Mouse (Mus musculus) liver, postnatal 0 days (tissue): ENCODE results near the gene Gipc3. TPM values are rescaled to one million over a fixed set of nuclear protein-coding genes. Genes with fewer than 3 reads are reported as not detected.

Experiments
- ATAC-seq: fragments of 200-750 bp; cut with Nextera tagmentation; 2 replicates; pipeline ENCODE4 v1.8.0; 2017; ENCODE audit warnings: mild to moderate bottlenecking, moderate library complexity
- DNase-seq: peaks from one replicate; pipeline ENCODE4 v3.0.0-alpha.2; 2016
- H3K27ac ChIP-seq: fragments of 300-500 bp; sonication (generic); 2 replicates; pipeline ENCODE4 v1.5.1; 2014; ENCODE audit warnings: antibody characterized with exemption, moderate library complexity, mild to moderate bottlenecking, low read depth
- H3K27me3 ChIP-seq: fragments of 300-500 bp; sonication (generic); 2 replicates; pipeline ENCODE4 v1.6.1; 2014; ENCODE audit warnings: low read length, control low read depth, mixed read lengths; ENCODE audit not compliant: insufficient read depth
- H3K36me3 ChIP-seq: fragments of 300-500 bp; sonication (generic); replicated peaks from 2 replicates; pipeline ENCODE4 v1.6.1; 2014; ENCODE audit warnings: mild to moderate bottlenecking, control low read depth, low read length, moderate library complexity, mixed read lengths; ENCODE audit not compliant: insufficient read depth
- H3K4me1 ChIP-seq: fragments of 300-500 bp; sonication (generic); 2 replicates; pipeline ENCODE4 v1.6.1; 2014; ENCODE audit warnings: antibody characterized with exemption, mild to moderate bottlenecking, control low read depth; ENCODE audit not compliant: insufficient read depth
- H3K4me2 ChIP-seq: fragments of 300-500 bp; sonication (generic); 2 replicates; pipeline ENCODE4 v1.6.1; 2014; ENCODE audit warnings: low read depth, mild to moderate bottlenecking, low read length, moderate library complexity, mixed read lengths
- H3K4me3 ChIP-seq: fragments of 300-500 bp; sonication (generic); 2 replicates; pipeline ENCODE4 v1.5.1; 2014; ENCODE audit warnings: low read depth, low read length
- H3K9ac ChIP-seq: fragments of 300-500 bp; sonication (generic); replicated peaks from 2 replicates; pipeline ENCODE4 v1.6.1; 2014; ENCODE audit warnings: mild to moderate bottlenecking, moderate library complexity
- H3K9me3 ChIP-seq: fragments of 300-500 bp; sonication (generic); 2 replicates; pipeline ENCODE4 v1.6.1; 2016; ENCODE audit warnings: mild to moderate bottlenecking, control low read depth, low read length, mixed read lengths
- CTCF ChIP-seq: sonication (generic); IDR thresholded peaks from 2 replicates; pipeline ENCODE4 v1.5.1; 2016; ENCODE audit warnings: antibody characterized with exemption, low read depth
- EP300 ChIP-seq: IDR thresholded peaks from 2 replicates; pipeline ENCODE4 v1.6.1; 2016; ENCODE audit warnings: antibody characterized with exemption, low read depth, mild to moderate bottlenecking
- WGBS: fragments of 180-500 bp; shearing (Covaris S2); extraction: QIAGEN DNeasy Blood & Tissue Kit; methylation state at CpG from one replicate; pipeline ENCODE4 v1.1.7; 2014; ENCODE audit not compliant: insufficient replicate concordance; 5-methylcytosine and 5-hydroxymethylcytosine counted together
- polyA plus RNA-seq: library from polyadenylated mRNA; unstranded; fragments of >200 nt; fragmentation: Nextera tagmentation; extraction: Ambion mirVana; gene quantifications from 2 replicates; pipeline ENCODE4 v1.2.1, GENCODE M21; 2015

Gene Gipc3
- polyA plus RNA-seq, 1 experiment from 2014 or later, result 0.02 TPM

DNA sequence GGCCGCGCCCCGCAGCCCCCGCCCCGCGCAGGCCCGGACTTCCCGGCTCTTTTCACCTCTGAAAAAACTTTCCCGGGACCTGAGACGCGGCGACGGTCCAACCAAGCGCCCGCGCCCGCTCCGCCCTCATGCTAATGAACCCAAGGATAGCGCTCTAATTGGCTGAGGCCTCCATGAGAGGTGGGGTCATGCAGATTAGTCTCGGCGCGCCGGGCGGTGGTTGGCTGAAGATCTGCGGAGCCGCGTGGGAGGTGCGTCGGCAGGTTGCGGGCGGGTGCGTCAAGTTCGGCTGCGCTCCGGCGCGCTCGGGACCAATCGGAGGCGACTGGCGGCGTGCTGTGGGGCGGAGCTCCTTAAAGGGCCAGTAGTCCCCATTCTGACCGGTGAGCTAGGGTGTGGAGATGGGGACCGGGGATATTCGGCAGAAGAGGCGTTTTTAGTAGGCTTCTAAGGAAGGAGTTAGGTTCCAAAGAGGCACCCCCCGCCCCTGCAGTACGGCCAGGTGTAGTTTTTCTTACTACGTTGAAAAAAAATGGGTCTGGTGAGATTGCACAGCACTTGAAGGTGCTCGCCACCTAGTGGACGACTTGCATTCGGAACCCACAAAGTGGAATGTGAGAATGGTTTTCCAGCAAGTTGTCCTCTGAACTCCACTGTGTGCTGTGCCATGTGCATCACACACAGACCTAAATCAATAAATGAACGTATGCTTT, 7.4 kb upstream of the Gipc3 start, which contains the start of gene Hmg20b:
Gene Hmg20b (minus strand): TSS at position 130 of the 713 bp plus-strand sequence.
- peak; percentile 95 for TF ChIP-seq CTCF
- TF ChIP-seq EP300, result peak; percentile 11; the same call in 1 of the 2 replicates
- peaks cover 47% of the 10 kb centered on the region for H3K4me1 ChIP-seq
- ATAC-seq, result peak; percentile 95

DNA sequence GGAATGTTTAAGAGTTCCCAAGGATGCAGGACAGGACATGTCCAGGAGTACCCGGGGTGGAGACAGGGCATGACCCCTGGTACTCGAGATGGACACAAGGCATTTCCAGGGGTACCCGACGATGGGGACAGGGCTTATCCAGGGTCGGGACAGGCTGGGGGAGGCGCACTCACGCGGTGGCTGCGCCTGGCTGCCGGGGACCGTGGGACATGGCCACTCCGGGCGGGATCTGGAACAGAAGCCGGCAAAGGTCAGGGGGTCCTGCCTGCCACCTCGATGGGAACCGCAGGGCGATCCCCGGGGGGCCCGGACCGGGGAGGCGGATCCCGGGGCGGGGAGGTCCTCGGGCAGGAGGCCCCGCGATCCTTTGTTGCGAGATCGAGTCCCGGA, 6.9 kb upstream of the Gipc3 start:
- DNase-seq (no peak), ATAC-seq (no peak)
- peak overlapping the region; percentile 99 for H3K4me2 ChIP-seq
- peak overlapping the region; percentile 89 for H3K4me3 ChIP-seq
- peaks cover 10% of the 10 kb centered on the region for H3K36me3 ChIP-seq
- no peak for TF ChIP-seq CTCF
- no peak for TF ChIP-seq EP300
- 2% methylated on average over 25 of the region's 29 CpGs for WGBS
- no peaks in the 10 kb centered on the region for H3K27me3 ChIP-seq
- H3K9me3 ChIP-seq, result no peaks in the 10 kb centered on the region
- H3K4me1 ChIP-seq, result peaks cover 47% of the 10 kb centered on the region
- H3K9ac ChIP-seq, result peak overlapping the region; percentile 87
- peak overlapping the region; percentile 89 for H3K27ac ChIP-seq

More for the DNA sequence above, 7.4 kb upstream of the Gipc3 start, which contains the start of gene Hmg20b:
- peak; percentile 99 for DNase-seq
- H3K4me2 ChIP-seq, result peak within 1 kb of the TSS; percentile 99
- H3K9ac ChIP-seq, result peak within 1 kb of the TSS; percentile 87
- no peaks in the 10 kb centered on the region for H3K27me3 ChIP-seq
- H3K9me3 ChIP-seq, result no peaks in the 10 kb centered on the region
- peaks cover 10% of the 10 kb centered on the region for H3K36me3 ChIP-seq
- H3K27ac ChIP-seq, result peak within 1 kb of the TSS; percentile 89
- WGBS, result 2% methylated on average over 54 of the region's 54 CpGs
- peak within 1 kb of the TSS; percentile 89 for H3K4me3 ChIP-seq

DNA sequence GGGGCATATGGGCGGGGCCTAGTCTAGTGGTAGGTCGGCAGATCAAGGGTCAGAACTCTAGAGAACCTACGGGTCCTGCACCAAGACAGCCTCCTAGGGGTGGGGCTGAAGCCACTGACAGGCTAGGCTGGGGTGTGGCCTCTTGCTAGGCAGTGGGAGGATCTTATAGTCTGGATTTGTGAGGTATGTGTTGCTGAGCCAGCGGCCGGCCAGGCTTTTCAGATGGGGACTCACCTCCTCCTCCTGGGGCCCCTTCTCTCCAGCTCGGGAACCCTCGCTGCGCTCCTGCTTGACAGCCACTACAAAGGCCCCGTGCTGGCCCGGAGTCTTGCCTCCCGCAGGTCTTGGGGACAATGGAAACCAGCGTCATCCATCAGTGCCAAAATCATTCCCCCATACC, 6.1 kb upstream of the Gipc3 start:
- H3K9ac ChIP-seq, result peak overlapping the region; percentile 87
- ATAC-seq (no peak), DNase-seq (peak; percentile 71)
- peak overlapping the region; percentile 89 for H3K4me3 ChIP-seq
- H3K4me1 ChIP-seq, result peaks cover 47% of the 10 kb centered on the region
- no peak for TF ChIP-seq CTCF
- TF ChIP-seq EP300, result no peak
- 12% methylated on average over 12 of the region's 12 CpGs for WGBS
- H3K36me3 ChIP-seq, result peaks cover 10% of the 10 kb centered on the region
- H3K4me2 ChIP-seq, result peak overlapping the region; percentile 99
- peaks cover 6% of the 10 kb centered on the region; the same call in 1 of the 2 replicates for H3K27me3 ChIP-seq
- no peaks in the 10 kb centered on the region for H3K9me3 ChIP-seq
- peak overlapping the region; percentile 89 for H3K27ac ChIP-seq

DNA sequence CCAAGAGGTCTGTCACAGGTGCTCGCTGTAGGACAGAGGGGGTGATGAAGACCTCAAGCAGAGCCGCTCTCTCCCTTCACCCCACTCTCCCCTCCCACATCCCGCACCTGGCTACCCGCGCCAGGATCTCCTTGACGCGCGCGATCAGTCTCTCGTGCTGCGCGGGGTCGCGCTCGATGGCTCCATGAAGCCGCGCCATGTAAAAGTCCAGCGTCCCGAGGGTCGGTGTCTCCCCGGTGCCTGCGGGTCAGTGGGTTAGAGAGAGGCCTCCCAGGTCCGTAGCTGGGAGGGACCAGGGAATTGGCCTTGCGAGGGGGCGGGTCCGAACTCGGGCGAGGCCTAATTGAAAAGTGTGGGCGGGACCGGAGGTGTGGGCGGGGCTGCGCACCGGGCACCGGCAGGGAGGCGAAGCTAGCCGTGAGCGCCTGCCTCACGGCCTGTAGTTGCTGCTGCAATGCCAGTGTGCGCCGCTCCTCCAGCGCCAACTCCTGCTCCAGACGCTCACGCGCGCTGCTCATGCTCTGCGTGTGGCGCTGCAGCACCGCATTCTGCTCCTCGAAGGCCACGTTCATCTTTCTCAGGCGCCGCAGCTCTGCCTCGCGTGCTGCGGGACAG, 3.5 kb upstream of the Gipc3 start:
- Histone ChIP-seq H3K4me2 (peak overlapping the region; percentile 75), H3K4me1 (peaks cover 35% of the 10 kb centered on the region), H3K9ac (0 out of 2 replicates have a peak overlapping the region, but pooled peaks have one; percentile 16), H3K36me3 (peaks cover 10% of the 10 kb centered on the region), H3K27ac (no peak overlapping the region), H3K9me3 (no peaks in the 10 kb centered on the region), H3K4me3 (peak overlapping the region; percentile 30), H3K27me3 (peaks cover 30% of the 10 kb centered on the region)
- WGBS, result 16% methylated on average over 50 of the region's 55 CpGs
- ATAC-seq (peak; percentile 9; the same call in 1 of the 2 replicates), DNase-seq (peak; percentile 90)
- TF ChIP-seq EP300 (no peak), CTCF (peak; percentile 37)

DNA sequence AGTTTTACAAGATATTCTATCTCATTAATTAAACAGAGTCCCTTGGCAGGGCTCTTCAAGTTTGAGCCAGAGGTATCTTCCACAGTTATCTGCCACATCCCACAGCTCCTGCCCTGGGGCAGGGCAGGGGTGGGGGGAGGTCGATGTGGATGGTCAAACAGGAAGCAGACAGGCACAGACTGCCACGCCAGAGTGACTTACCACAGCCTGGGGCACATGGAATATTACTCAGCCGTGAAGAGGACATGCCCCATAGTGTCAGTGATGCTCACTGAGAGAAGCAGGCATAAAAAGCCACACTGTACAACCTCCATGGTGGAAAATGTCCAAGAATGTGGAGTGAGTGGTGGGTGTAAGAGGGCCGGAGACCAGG, 2.1 kb upstream of the Gipc3 start:
- no peak overlapping the region for H3K4me3 ChIP-seq
- H3K9me3 ChIP-seq, result no peaks in the 10 kb centered on the region
- H3K4me1 ChIP-seq, result peaks cover 33% of the 10 kb centered on the region
- WGBS, result 67% methylated on average over 4 of the region's 4 CpGs
- H3K27ac ChIP-seq, result no peak overlapping the region
- ATAC-seq, result no peak
- H3K27me3 ChIP-seq, result peaks cover 30% of the 10 kb centered on the region
- no peak for TF ChIP-seq EP300
- TF ChIP-seq CTCF, result no peak
- H3K9ac ChIP-seq, result no peak overlapping the region
- DNase-seq, result no peak
- H3K36me3 ChIP-seq, result peaks cover 10% of the 10 kb centered on the region
- H3K4me2 ChIP-seq, result no peak overlapping the region

DNA sequence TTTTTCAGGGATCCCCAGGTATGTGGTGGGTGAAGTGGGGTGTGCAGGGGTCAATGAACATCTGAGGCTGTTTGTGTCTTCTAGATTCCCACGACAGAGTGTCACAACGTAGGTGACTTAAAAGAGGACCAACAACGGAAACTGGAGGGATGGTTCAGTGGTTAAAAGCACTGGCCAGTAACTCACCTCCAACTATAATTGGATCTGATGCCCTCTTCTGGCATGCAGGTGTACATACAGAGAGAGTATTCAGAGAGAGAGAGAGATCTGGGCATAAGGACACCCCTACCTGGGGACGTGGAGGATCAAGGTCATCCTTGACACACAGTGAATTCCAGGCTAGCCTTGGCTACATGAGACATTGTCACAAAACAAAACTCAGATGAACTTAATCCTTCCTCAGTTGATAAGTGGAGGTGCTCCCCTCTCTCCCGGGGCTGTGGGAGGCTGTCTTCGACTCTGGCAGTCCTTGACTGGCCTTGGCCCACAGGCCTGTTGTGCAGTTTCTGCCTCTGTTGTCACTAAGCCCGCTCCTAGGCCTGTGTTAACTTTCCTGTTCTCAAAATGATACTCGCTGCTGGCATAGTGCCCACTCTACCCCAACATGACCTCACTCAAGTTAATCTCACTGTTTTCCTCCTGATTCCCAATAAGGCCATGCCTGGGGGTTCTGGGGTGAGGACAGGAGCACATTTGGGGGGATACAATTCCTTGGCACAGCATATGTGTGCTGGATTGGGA, 1.5 kb upstream of the Gipc3 start:
- Histone ChIP-seq H3K4me2 (no peak overlapping the region), H3K27ac (no peak overlapping the region), H3K36me3 (peaks cover 10% of the 10 kb centered on the region), H3K9ac (no peak overlapping the region), H3K9me3 (no peaks in the 10 kb centered on the region), H3K27me3 (peaks cover 30% of the 10 kb centered on the region), H3K4me3 (no peak overlapping the region), H3K4me1 (peaks cover 29% of the 10 kb centered on the region)
- no peak for TF ChIP-seq EP300
- TF ChIP-seq CTCF, result peak; percentile 61
- ATAC-seq, result no peak
- DNase-seq, result no peak
- WGBS, result 38% methylated on average over 8 of the region's 8 CpGs
